Mouse (Mus musculus) heart, embryonic 12.5 days (tissue): ENCODE measurements around the gene Iqsec1. TPM values are rescaled to one million over a fixed set of nuclear protein-coding genes. Genes with fewer than 3 reads are reported as not detected.
A peak's percentile ranks its signal among the peaks of the same experiment; 100 is the strongest.

Source experiments
- ATAC-seq: fragments of 200-750 bp; cut with Nextera tagmentation; 2 replicates; pipeline ENCODE4 v1.8.0; 2017; ENCODE audit warnings: moderate TSS enrichment, moderate library complexity; ENCODE audit not compliant: insufficient number of reproducible peaks, low FRiP score
- H3K27ac ChIP-seq: fragments of 300-500 bp; sonication (generic); 2 replicates; pipeline ENCODE4 v1.5.1; 2016; ENCODE audit warnings: mild to moderate bottlenecking, moderate library complexity; ENCODE audit not compliant: poor library complexity, severe bottlenecking
- H3K27me3 ChIP-seq: fragments of 300-500 bp; sonication (generic); replicated peaks from 2 replicates; pipeline ENCODE4 v1.6.1; 2016; ENCODE audit warnings: mild to moderate bottlenecking, moderate library complexity
- H3K36me3 ChIP-seq: fragments of 300-500 bp; sonication (generic); 2 replicates; pipeline ENCODE4 v1.6.1; 2016; ENCODE audit warnings: mild to moderate bottlenecking, moderate library complexity
- H3K4me1 ChIP-seq: fragments of 300-500 bp; sonication (generic); replicated peaks from 2 replicates; pipeline ENCODE4 v1.6.1; 2016; ENCODE audit warnings: mild to moderate bottlenecking
- H3K4me2 ChIP-seq: fragments of 300-500 bp; sonication (generic); 2 replicates; pipeline ENCODE4 v1.6.1; 2016; ENCODE audit warnings: mild to moderate bottlenecking, moderate library complexity
- H3K4me3 ChIP-seq: fragments of 300-500 bp; sonication (generic); 2 replicates; pipeline ENCODE4 v1.5.1; 2016; ENCODE audit warnings: mild to moderate bottlenecking
- H3K9ac ChIP-seq: fragments of 300-500 bp; sonication (generic); 2 replicates; pipeline ENCODE4 v1.6.1; 2016; ENCODE audit warnings: mild to moderate bottlenecking, moderate library complexity
- H3K9me3 ChIP-seq: fragments of 300-500 bp; sonication (generic); replicated peaks from 2 replicates; pipeline ENCODE4 v1.6.1; 2016; ENCODE audit warnings: mild to moderate bottlenecking, moderate library complexity
- WGBS: fragments of 180-500 bp; shearing (Covaris S2); methylation state at CpG from one replicate; pipeline ENCODE4 v1.1.7; 2016; 5-methylcytosine and 5-hydroxymethylcytosine counted together
- polyA plus RNA-seq: library from polyadenylated mRNA; unstranded; fragments of >200 nt; fragmentation: Nextera tagmentation; extraction: Ambion mirVana; gene quantifications from 2 replicates; pipeline ENCODE4 v1.2.1, GENCODE M21; 2016

Gene Iqsec1
- polyA plus RNA-seq, 1 experiment from 2014 or later: 20.8 TPM

- H3K4me3 ChIP-seq: no peak overlapping the region
- no peak for ATAC-seq
- H3K9me3 ChIP-seq: no peaks in the 10 kb centered on the region
- 78% methylated on average over 7 of the region's 7 CpGs for WGBS
- no peak overlapping the region for H3K9ac ChIP-seq
- H3K27me3 ChIP-seq: no peaks in the 10 kb centered on the region
- H3K4me1 ChIP-seq: peaks cover 43% of the 10 kb centered on the region
- H3K4me2 ChIP-seq: no peak overlapping the region
- H3K36me3 ChIP-seq: no peaks in the 10 kb centered on the region
- no peak overlapping the region for H3K27ac ChIP-seq
These were observed 98.9 kb downstream of the Iqsec1 start for GRCm38 (mm10) chr6:90889356-90890285.

- no peak overlapping the region for H3K4me2 ChIP-seq
- H3K4me3 ChIP-seq: no peak overlapping the region
- H3K36me3 ChIP-seq: no peaks in the 10 kb centered on the region
- no peak overlapping the region for H3K9ac ChIP-seq
- 60% methylated on average over 5 of the region's 5 CpGs for WGBS
- no peaks in the 10 kb centered on the region for H3K9me3 ChIP-seq
- no peak for ATAC-seq
- H3K27ac ChIP-seq: no peak overlapping the region
- peaks cover 50% of the 10 kb centered on the region for H3K4me1 ChIP-seq
- H3K27me3 ChIP-seq: no peaks in the 10 kb centered on the region
These were observed 101.3 kb downstream of the Iqsec1 start for GRCm38 (mm10) chr6:90887024-90887775.

GRCm38 (mm10) chr6:90885626-90886025 lies 102.9 kb downstream of the Iqsec1 start:
- ATAC-seq: no peak
- Histone ChIP-seq H3K4me3 (no peak overlapping the region), H3K27me3 (no peaks in the 10 kb centered on the region), H3K9ac (no peak overlapping the region), H3K4me1 (peaks cover 62% of the 10 kb centered on the region), H3K36me3 (no peaks in the 10 kb centered on the region), H3K9me3 (no peaks in the 10 kb centered on the region), H3K4me2 (no peak overlapping the region), H3K27ac (no peak overlapping the region)
- WGBS: 97% methylated on average over 1 of the region's 1 CpGs

- no peaks in the 10 kb centered on the region for H3K36me3 ChIP-seq
- ATAC-seq: no peak
- no peak overlapping the region for H3K9ac ChIP-seq
- no peak overlapping the region for H3K4me2 ChIP-seq
- peaks cover 68% of the 10 kb centered on the region for H3K4me1 ChIP-seq
- H3K4me3 ChIP-seq: no peak overlapping the region
- no peaks in the 10 kb centered on the region for H3K27me3 ChIP-seq
- H3K27ac ChIP-seq: peak overlapping the region; percentile 24; the same call in 1 of the 2 replicates
- WGBS: 27% methylated on average over 1 of the region's 1 CpGs
- no peaks in the 10 kb centered on the region for H3K9me3 ChIP-seq
These were observed 103.9 kb downstream of the Iqsec1 start for GRCm38 (mm10) chr6:90884631-90885030.

- Histone ChIP-seq H3K4me1 (peaks cover 50% of the 10 kb centered on the region), H3K27me3 (no peaks in the 10 kb centered on the region), H3K4me3 (no peak overlapping the region), H3K4me2 (no peak overlapping the region), H3K9me3 (no peaks in the 10 kb centered on the region), H3K36me3 (no peaks in the 10 kb centered on the region), H3K27ac (peak overlapping the region; percentile 40), H3K9ac (no peak overlapping the region)
- ATAC-seq: no peak
- WGBS: 32% methylated on average over 2 of the region's 2 CpGs
These were observed 107.5 kb downstream of the Iqsec1 start for GRCm38 (mm10) chr6:90880975-90881374.

- no peaks in the 10 kb centered on the region for H3K36me3 ChIP-seq
- H3K9ac ChIP-seq: no peak overlapping the region
- H3K27me3 ChIP-seq: no peaks in the 10 kb centered on the region
- H3K4me2 ChIP-seq: no peak overlapping the region
- H3K4me3 ChIP-seq: no peak overlapping the region
- WGBS: 40% methylated on average over 3 of the region's 3 CpGs
- no peak for ATAC-seq
- peaks cover 44% of the 10 kb centered on the region for H3K4me1 ChIP-seq
- H3K9me3 ChIP-seq: no peaks in the 10 kb centered on the region
- H3K27ac ChIP-seq: peak overlapping the region; percentile 40
These were observed 108.1 kb downstream of the Iqsec1 start for GRCm38 (mm10) chr6:90880404-90880803.

GRCm38 (mm10) chr6:90871581-90871980 lies 116.9 kb downstream of the Iqsec1 start:
- Histone ChIP-seq H3K4me2 (no peak overlapping the region), H3K27ac (no peak overlapping the region), H3K4me3 (no peak overlapping the region), H3K36me3 (no peaks in the 10 kb centered on the region), H3K9ac (no peak overlapping the region), H3K9me3 (no peaks in the 10 kb centered on the region), H3K27me3 (no peaks in the 10 kb centered on the region), H3K4me1 (peaks cover 30% of the 10 kb centered on the region)
- ATAC-seq: no peak
- 60% methylated on average over 8 of the region's 8 CpGs for WGBS

- Histone ChIP-seq H3K27ac (no peak overlapping the region), H3K36me3 (no peaks in the 10 kb centered on the region)
- 79% methylated on average over 3 of the region's 3 CpGs for WGBS
These were observed 120.5 kb downstream of the Iqsec1 start for GRCm38 (mm10) chr6:90868033-90868432.

GRCm38 (mm10) chr6:90861370-90861769 lies 127.1 kb downstream of the Iqsec1 start:
- Histone ChIP-seq H3K27me3 (no peaks in the 10 kb centered on the region), H3K36me3 (no peaks in the 10 kb centered on the region), H3K4me1 (peaks cover 35% of the 10 kb centered on the region), H3K27ac (peak overlapping the region; percentile 87), H3K9ac (no peak overlapping the region), H3K9me3 (peaks cover 11% of the 10 kb centered on the region; the same call in 1 of the 2 replicates), H3K4me2 (no peak overlapping the region), H3K4me3 (no peak overlapping the region)
- no peak for ATAC-seq
- 77% methylated on average over 1 of the region's 1 CpGs for WGBS

More at GRCm38 (mm10) chr6:90868033-90868432, 120.5 kb downstream of the Iqsec1 start:
- no peak for ATAC-seq
- no peak overlapping the region for H3K4me2 ChIP-seq
- no peak overlapping the region for H3K9ac ChIP-seq
- H3K4me1 ChIP-seq: peaks cover 30% of the 10 kb centered on the region
- no peaks in the 10 kb centered on the region for H3K27me3 ChIP-seq
- H3K4me3 ChIP-seq: no peak overlapping the region
- no peaks in the 10 kb centered on the region for H3K9me3 ChIP-seq

GRCm38 (mm10) chr6:90857844-90858243 lies 130.6 kb downstream of the Iqsec1 start:
- Histone ChIP-seq H3K36me3 (no peaks in the 10 kb centered on the region), H3K9ac (no peak overlapping the region), H3K27me3 (no peaks in the 10 kb centered on the region), H3K4me1 (peaks cover 23% of the 10 kb centered on the region), H3K4me3 (no peak overlapping the region), H3K27ac (no peak overlapping the region), H3K9me3 (peaks cover 11% of the 10 kb centered on the region; the same call in 1 of the 2 replicates), H3K4me2 (no peak overlapping the region)
- 74% methylated on average over 1 of the region's 1 CpGs for WGBS
- ATAC-seq: no peak

- Histone ChIP-seq H3K9me3 (no peaks in the 10 kb centered on the region), H3K4me3 (no peak overlapping the region), H3K27me3 (no peaks in the 10 kb centered on the region), H3K4me2 (no peak overlapping the region), H3K27ac (no peak overlapping the region), H3K4me1 (peaks cover 8% of the 10 kb centered on the region), H3K9ac (no peak overlapping the region), H3K36me3 (no peaks in the 10 kb centered on the region)
- 30% methylated on average over 2 of the region's 2 CpGs for WGBS
- ATAC-seq: no peak
These were observed 136.1 kb downstream of the Iqsec1 start for GRCm38 (mm10) chr6:90852360-90852759.
